Mouse (Mus musculus): Measurements from ENCODE around the gene Pmf1. TPM values are rescaled to one million over a fixed set of nuclear protein-coding genes. Genes with fewer than 3 reads are reported as not detected.

Pmf1 gene
- polyA plus RNA-seq (2016; fragmentation: Nextera tagmentation; extraction: Ambion mirVana) = 130 and 133 TPM in 2 replicates

DNA sequence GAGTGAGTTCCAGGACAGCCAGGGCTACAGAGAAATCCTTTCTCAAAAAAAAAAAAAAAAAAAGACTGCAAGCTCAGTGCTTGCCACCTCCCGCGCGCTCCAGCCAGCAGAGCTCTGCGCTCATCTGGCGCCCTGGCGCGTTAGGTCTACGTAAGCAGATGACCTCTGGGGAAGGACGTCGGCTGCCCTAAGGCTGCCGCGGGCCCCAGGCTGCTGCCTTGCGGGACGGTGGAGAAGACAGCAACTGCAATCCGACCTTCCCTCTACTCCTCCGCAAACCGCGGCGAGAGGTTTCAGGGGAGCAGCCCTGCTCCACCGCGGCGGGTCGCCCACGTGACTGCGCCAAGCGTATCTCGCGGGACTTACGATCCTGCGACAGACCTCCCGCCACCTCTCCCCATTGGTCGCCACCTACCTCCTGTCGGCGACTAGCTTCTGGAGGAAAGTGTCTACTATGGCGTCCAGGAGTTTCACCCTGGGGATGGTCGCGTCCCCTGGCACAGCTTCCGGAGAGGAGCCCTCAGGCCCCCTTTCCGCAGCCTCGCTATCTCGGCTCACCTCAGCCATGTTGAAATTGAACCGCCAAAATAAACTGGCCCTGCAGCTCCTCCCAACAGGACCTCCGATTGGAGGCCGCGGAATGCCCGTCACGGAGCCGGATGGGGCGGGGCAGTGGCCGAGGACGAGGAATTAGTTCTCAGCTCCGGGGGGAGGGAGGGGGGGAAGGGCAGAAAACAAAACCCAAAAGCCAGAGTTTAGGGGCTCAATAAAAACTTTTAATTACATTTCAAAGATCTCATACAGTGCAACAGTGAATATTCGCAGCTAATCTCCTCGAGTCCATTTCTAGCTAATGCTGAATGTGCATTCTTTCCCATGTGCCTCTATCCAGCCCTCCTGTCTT, at the start of gene Pmf1:
Pmf1 (minus strand) TSS at position 591 of the 904 bp plus-strand sequence.
- WGBS = under 1% methylated on average over 54 of the region's 54 CpGs
- ATAC-seq (ENCODE audit: insufficient number of reproducible peaks, insufficient read depth, low FRiP score, low TSS enrichment) = peak; percentile 86
- peak within 1 kb of the TSS; percentile 89 for H3K9ac ChIP-seq
- H3K27me3 ChIP-seq = no peaks in the 10 kb centered on the region
- H3K4me1 ChIP-seq = peaks cover 11% of the 10 kb centered on the region
- peak within 1 kb of the TSS; percentile 94 for H3K27ac ChIP-seq
- H3K4me2 ChIP-seq (replicated peaks) = peak within 1 kb of the TSS; percentile 66
- peak within 1 kb of the TSS; percentile 62 for H3K4me3 ChIP-seq
- no peaks in the 10 kb centered on the region for H3K9me3 ChIP-seq
- H3K36me3 ChIP-seq = peaks cover 34% of the 10 kb centered on the region

DNA sequence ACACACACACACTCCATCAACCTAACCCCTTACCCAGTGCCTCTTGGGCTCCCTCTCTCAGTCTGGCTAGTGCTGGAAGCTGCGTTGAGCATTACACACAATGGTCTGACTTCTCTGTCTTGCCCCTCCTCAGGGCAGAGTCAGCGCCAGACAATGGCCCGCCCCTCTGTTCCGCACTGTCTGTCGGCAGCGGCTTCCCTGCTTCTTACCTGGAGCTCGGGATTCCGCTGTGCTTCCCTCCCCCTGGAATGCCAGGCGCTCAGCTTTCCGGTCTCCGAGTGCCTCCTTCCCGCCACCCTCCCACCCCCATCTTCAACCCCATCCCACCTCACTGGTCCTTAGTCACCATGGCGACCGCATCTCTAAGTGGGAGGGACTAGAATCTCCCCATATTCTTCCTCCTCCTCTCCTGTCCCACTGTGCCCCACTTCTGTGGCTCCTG, 48.7 kb upstream of the Pmf1 start:
- Histone ChIP-seq H3K27me3 (peaks cover 7% of the 10 kb centered on the region; the same call in 1 of the 2 replicates), H3K9me3 (no peaks in the 10 kb centered on the region), H3K4me3 (peak overlapping the region; percentile 36), H3K4me2 (replicated peaks) (peak overlapping the region; percentile 55), H3K27ac (peak overlapping the region; percentile 36; the same call in 1 of the 2 replicates), H3K4me1 (peaks cover 29% of the 10 kb centered on the region; the same call in 1 of the 2 replicates), H3K9ac (peak overlapping the region; percentile 30; the same call in 1 of the 2 replicates), H3K36me3 (no peaks in the 10 kb centered on the region)
- 0% methylated on average over 14 of the region's 14 CpGs for WGBS
- ATAC-seq (ENCODE audit: insufficient number of reproducible peaks, insufficient read depth, low FRiP score, low TSS enrichment) = peak; percentile 54; the same call in 1 of the 2 replicates

DNA sequence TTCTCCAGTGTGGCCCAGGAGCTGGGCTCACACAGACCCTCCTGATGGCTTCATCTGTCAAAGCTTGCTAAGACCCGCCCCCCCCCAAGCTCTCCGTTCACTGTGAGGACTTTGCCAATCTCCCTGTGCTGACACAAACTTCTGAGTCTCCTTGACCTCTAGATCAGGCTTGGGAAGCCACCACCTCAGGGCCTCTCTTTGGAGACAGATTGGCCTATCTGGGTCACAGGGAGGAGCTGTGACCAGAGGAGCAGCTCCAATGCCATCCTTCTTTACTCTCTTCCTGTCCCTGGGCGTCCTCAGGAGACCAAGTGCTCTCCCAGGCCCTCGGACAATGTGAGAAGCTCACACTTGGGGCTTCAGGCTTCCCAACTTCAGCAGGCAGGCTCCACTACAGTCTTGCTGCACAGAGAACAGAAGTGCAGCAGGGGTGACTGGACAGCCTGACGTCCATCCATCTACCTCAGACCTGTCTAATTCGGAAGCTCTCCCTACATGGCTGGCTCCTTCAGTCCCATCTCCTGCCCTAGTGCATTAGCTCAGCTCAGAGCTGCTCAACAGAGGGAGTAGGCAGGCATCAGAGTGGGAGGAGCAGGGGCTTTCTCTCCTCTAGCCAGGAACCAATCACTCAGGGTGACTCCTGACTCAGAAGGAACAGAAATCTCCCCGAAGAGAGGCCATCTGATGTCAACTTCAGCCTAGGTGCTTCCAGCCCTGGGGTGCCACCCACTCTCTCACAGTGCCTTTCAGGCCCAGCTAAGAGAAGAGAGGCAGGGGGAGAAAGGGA, 46.8 kb upstream of the Pmf1 start:
- no peak overlapping the region for H3K4me2 ChIP-seq (replicated peaks)
- 68% methylated on average over 7 of the region's 7 CpGs for WGBS
- H3K36me3 ChIP-seq = no peaks in the 10 kb centered on the region
- no peak for ATAC-seq (ENCODE audit: insufficient number of reproducible peaks, insufficient read depth, low FRiP score, low TSS enrichment)
- H3K4me1 ChIP-seq = peaks cover 29% of the 10 kb centered on the region; the same call in 1 of the 2 replicates
- H3K9me3 ChIP-seq = no peaks in the 10 kb centered on the region
- H3K27me3 ChIP-seq = peaks cover 7% of the 10 kb centered on the region; the same call in 1 of the 2 replicates
- no peak overlapping the region for H3K27ac ChIP-seq
- H3K4me3 ChIP-seq = no peak overlapping the region
- no peak overlapping the region for H3K9ac ChIP-seq

DNA sequence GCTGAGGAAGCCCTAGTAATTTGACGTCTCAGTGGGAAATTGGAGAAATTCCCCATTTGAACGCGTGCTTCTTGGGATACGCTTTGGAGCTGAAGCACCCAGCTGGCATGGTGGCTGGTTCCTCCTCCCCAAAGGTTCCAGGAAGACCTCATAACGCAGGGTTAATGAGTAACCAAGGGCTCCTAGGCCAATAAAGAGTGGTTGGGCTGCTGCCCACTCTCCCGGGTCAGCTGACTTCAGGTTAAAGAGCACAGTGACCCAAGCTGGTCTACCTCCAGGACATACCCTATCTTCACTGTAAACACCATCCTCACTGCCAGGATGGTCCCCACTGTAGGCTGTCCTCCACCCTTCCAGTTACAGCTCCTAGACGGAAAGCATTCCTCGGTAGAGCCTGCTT, 46.2 kb upstream of the Pmf1 start:
- Histone ChIP-seq H3K4me1 (peaks cover 28% of the 10 kb centered on the region; the same call in 1 of the 2 replicates), H3K27me3 (peaks cover 7% of the 10 kb centered on the region; the same call in 1 of the 2 replicates)
- 95% methylated on average over 8 of the region's 8 CpGs for WGBS

DNA sequence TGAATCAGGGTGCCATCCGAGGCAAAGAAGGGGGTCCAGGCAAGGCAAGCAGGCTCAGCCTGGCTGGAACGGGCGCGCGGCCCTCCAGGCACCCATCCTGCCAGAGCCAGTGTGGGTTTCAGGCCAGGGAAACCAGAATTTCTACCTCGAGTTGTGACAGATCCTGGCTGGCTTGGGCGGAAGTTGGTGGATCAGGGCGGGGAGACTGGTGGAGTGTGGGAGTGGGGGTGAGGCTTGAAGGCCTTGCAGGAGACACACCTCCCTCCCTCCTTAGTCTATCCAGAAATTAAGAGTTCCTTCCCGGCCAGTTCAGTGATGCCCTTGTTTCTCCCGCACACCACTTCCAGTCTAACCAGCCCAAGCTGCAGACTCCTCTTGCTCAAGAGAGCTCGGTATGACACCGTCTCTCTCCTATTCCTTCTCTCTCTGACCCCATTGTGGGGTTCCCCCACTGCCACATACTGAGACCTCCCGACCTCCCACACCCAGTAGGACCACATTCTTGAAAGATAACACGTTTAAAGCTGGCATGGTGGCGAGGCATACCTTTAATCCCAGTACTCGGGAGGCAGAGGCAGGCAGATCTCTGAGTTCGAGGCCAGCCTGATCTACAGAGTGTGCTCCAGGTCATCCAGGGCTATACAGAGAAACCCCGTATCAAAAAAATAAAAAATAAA, 45.6 kb upstream of the Pmf1 start:
- H3K4me3 ChIP-seq = no peak overlapping the region
- H3K9ac ChIP-seq = peak overlapping the region; percentile 3; the same call in 1 of the 2 replicates
- H3K4me2 ChIP-seq (replicated peaks) = no peak overlapping the region
- 0 out of 2 replicates have a peak, but pooled peaks cover 4% of the 10 kb centered on the region for H3K27me3 ChIP-seq
- no peaks in the 10 kb centered on the region for H3K36me3 ChIP-seq
- H3K4me1 ChIP-seq = peaks cover 22% of the 10 kb centered on the region; the same call in 1 of the 2 replicates
- 73% methylated on average over 18 of the region's 18 CpGs for WGBS
- no peak overlapping the region for H3K27ac ChIP-seq
- ATAC-seq (ENCODE audit: insufficient number of reproducible peaks, insufficient read depth, low FRiP score, low TSS enrichment) = no peak
- H3K9me3 ChIP-seq = no peaks in the 10 kb centered on the region

More for the DNA sequence above, 46.2 kb upstream of the Pmf1 start:
- H3K9ac ChIP-seq = no peak overlapping the region
- H3K27ac ChIP-seq = no peak overlapping the region
- H3K4me3 ChIP-seq = no peak overlapping the region
- no peak for ATAC-seq (ENCODE audit: insufficient number of reproducible peaks, insufficient read depth, low FRiP score, low TSS enrichment)
- H3K9me3 ChIP-seq = no peaks in the 10 kb centered on the region
- no peak overlapping the region for H3K4me2 ChIP-seq (replicated peaks)
- no peaks in the 10 kb centered on the region for H3K36me3 ChIP-seq

DNA sequence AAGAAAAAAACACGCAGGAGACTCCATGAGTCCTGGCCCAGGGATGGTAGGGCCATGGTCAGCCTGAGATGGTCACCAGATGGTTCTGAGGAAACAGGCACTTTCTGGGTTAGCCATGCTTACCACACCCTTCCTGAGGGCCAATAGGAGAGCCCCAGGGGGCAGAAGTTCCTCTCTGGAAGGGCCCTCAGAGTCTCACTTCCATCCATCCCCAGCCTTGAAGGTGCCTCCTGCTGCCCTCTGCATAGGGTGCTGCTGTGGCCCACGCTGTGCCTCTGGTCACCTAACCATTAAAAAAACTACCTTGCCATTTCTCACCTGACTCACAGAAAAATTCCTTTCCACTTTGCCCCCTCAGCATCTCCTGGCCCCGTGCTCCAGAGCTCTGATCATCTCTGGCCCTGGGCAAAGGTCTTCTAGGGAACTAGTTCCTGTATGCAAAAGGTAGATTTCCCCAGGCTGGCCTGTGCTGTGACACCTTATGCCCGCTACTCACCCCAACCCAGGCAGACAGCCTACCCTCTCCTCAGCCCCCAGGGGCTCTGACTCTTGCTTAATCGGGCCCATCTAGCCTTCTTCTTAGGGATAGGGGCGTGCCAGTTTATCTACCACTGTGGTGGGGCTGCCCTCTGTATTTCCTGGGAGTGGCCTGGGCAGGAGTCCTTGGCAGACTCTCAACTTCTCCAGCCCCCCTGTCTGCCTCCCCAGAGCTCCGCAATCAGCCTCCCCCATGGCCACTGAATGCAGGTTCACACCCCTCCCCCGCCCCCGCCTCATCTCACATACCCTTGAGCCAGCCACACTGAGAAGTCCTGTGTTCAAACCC, 44.8 kb upstream of the Pmf1 start:
- WGBS = 55% methylated on average over 9 of the region's 9 CpGs
- ATAC-seq (ENCODE audit: insufficient number of reproducible peaks, insufficient read depth, low FRiP score, low TSS enrichment) = no peak
- no peak overlapping the region for H3K4me2 ChIP-seq (replicated peaks)
- no peak overlapping the region; the same call in 1 of the 2 replicates for H3K27ac ChIP-seq
- peak overlapping the region; percentile 3; the same call in 1 of the 2 replicates for H3K9ac ChIP-seq
- no peaks in the 10 kb centered on the region for H3K36me3 ChIP-seq
- H3K4me3 ChIP-seq = no peak overlapping the region
- 0 out of 2 replicates have a peak, but pooled peaks cover 4% of the 10 kb centered on the region for H3K27me3 ChIP-seq
- H3K9me3 ChIP-seq = no peaks in the 10 kb centered on the region
- H3K4me1 ChIP-seq = peaks cover 20% of the 10 kb centered on the region; the same call in 1 of the 2 replicates

DNA sequence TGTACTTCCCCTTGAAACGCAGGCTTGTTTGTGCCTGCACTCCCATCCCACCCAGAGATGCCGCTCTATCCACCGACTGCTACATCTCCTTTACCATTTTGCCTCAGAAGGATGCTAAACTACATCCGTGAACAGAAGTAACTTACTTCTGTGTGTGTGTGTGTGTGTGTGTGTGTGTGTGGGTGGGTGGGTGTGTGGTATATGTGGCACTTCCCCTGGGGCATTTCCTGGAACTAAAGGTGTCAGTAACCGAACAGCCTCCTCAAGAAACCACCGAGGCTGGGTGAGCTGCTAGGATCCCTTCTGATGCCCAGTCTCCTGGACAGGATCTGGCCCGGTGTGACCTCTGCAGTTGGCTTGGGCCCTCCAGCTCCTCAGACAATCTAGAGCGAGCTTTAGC, 43.9 kb upstream of the Pmf1 start:
- 0 out of 2 replicates have a peak, but pooled peaks cover 2% of the 10 kb centered on the region for H3K27me3 ChIP-seq
- H3K4me2 ChIP-seq (replicated peaks) = no peak overlapping the region
- no peak overlapping the region for H3K4me3 ChIP-seq
- no peak overlapping the region for H3K27ac ChIP-seq
- WGBS = 56% methylated on average over 8 of the region's 8 CpGs
- no peaks in the 10 kb centered on the region for H3K36me3 ChIP-seq
- no peak for ATAC-seq (ENCODE audit: insufficient number of reproducible peaks, insufficient read depth, low FRiP score, low TSS enrichment)
- no peak overlapping the region for H3K9ac ChIP-seq
- no peaks in the 10 kb centered on the region for H3K9me3 ChIP-seq
- peaks cover 27% of the 10 kb centered on the region for H3K4me1 ChIP-seq

DNA sequence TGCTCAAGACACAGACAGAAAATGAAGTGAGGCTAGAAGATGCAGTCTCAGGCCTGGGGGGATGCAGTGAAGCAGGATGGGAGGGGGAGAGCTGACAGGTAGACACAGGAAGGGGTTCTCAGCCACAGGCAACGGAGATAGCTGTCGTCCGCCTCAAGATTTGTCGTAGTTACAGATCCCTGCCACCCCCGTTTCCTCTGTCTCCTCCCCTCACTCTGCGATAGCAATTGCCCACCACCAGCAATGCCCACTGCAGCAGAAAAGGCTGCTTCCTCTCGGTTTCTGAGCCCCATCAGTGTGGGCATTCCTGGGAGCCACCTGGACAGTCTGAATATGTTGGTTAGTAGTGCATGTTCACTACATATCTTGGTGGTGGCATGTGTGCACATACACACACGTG, 43.2 kb upstream of the Pmf1 start:
- Histone ChIP-seq H3K4me2 (replicated peaks) (no peak overlapping the region), H3K4me1 (peaks cover 24% of the 10 kb centered on the region), H3K4me3 (no peak overlapping the region), H3K27ac (no peak overlapping the region), H3K27me3 (no peaks in the 10 kb centered on the region), H3K9ac (no peak overlapping the region), H3K36me3 (no peaks in the 10 kb centered on the region), H3K9me3 (no peaks in the 10 kb centered on the region)
- no peak for ATAC-seq (ENCODE audit: insufficient number of reproducible peaks, insufficient read depth, low FRiP score, low TSS enrichment)
- 47% methylated on average over 8 of the region's 8 CpGs for WGBS

DNA sequence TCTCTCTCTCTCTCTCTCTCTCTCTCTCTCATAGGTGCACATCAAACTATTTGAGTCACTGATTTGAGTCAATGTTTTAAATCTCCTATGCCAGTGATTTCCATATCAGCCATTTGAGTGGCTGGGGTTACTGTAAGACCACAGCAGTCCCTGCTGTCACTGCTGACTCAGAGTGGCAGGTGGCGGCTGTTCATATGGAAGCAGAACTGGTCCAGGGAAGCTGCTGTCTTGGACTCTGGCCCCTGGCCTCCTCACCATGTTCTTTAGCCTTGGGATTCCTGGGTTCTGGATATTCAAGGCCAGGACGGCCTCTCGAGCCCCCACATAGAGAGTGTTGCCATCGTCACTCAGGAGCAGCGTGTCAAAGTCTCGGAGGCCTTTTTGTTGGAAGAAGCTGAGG, 42.6 kb upstream of the Pmf1 start:
- ATAC-seq (ENCODE audit: insufficient number of reproducible peaks, insufficient read depth, low FRiP score, low TSS enrichment) = no peak
- no peak overlapping the region for H3K27ac ChIP-seq
- no peaks in the 10 kb centered on the region for H3K27me3 ChIP-seq
- H3K36me3 ChIP-seq = no peaks in the 10 kb centered on the region
- WGBS = 70% methylated on average over 6 of the region's 6 CpGs
- no peak overlapping the region for H3K4me3 ChIP-seq
- H3K4me2 ChIP-seq (replicated peaks) = no peak overlapping the region
- H3K4me1 ChIP-seq = peaks cover 19% of the 10 kb centered on the region
- H3K9me3 ChIP-seq = no peaks in the 10 kb centered on the region
- 0 out of 2 replicates have a peak overlapping the region, but pooled peaks have one; percentile 16 for H3K9ac ChIP-seq

DNA sequence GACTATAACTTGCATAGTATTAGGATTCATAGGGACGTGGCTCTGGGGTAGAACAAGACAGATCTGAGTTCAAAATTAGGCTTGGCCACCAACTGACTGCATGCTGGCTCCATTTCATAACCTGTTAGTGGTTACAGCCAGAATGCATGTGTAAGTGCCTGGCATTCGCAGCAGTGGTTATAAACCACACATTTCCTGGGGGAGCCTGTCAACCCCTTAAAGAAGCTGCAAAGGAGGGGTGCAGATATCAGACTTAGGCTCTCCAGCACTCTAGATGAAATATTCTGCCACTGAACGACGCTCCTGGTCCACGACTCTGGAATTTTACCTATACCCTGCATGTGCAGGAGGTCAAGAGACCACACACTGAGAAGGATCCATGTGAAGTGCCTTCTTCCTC, 42.1 kb upstream of the Pmf1 start:
- H3K4me3 ChIP-seq = no peak overlapping the region
- 78% methylated on average over 5 of the region's 5 CpGs for WGBS
- no peaks in the 10 kb centered on the region for H3K27me3 ChIP-seq
- no peak for ATAC-seq (ENCODE audit: insufficient number of reproducible peaks, insufficient read depth, low FRiP score, low TSS enrichment)
- H3K4me2 ChIP-seq (replicated peaks) = no peak overlapping the region
- no peak overlapping the region for H3K9ac ChIP-seq
- H3K4me1 ChIP-seq = peaks cover 19% of the 10 kb centered on the region
- H3K36me3 ChIP-seq = no peaks in the 10 kb centered on the region
- no peak overlapping the region for H3K27ac ChIP-seq
- no peaks in the 10 kb centered on the region for H3K9me3 ChIP-seq
